Mouse (Mus musculus) midbrain, embryonic 15.5 days (tissue): ENCODE measurements at regions not wholly inside any gene's neighbourhood (a gene's known extent, or its start where the extent isn't known, plus 50 kb on each side); places are given as distances from the start of the nearest gene placed in this dataset.

Source experiments
- ATAC-seq: fragments of 200-750 bp; cut with Nextera tagmentation; replicated peaks from 2 replicates; pipeline ENCODE4 v1.8.0; 2017; ENCODE audit warnings: moderate TSS enrichment
- H3K27ac ChIP-seq: fragments of 300-500 bp; sonication (generic); 2 replicates; pipeline ENCODE4 v1.5.1; 2015; ENCODE audit warnings: mild to moderate bottlenecking, inconsistent platforms
- H3K27me3 ChIP-seq: fragments of 300-500 bp; sonication (generic); replicated peaks from 2 replicates; pipeline ENCODE4 v1.6.1; 2015; ENCODE audit warnings: inconsistent platforms
- H3K36me3 ChIP-seq: fragments of 300-500 bp; sonication (generic); replicated peaks from 2 replicates; pipeline ENCODE4 v1.6.1; 2015; ENCODE audit warnings: inconsistent platforms
- H3K4me1 ChIP-seq: fragments of 300-500 bp; sonication (generic); 2 replicates; pipeline ENCODE4 v1.6.1; 2015; ENCODE audit warnings: inconsistent platforms
- H3K4me2 ChIP-seq: fragments of 300-500 bp; sonication (generic); 2 replicates; pipeline ENCODE4 v1.6.1; 2015; ENCODE audit warnings: inconsistent platforms, mild to moderate bottlenecking, moderate library complexity
- H3K4me3 ChIP-seq: fragments of 300-500 bp; sonication (generic); 2 replicates; pipeline ENCODE4 v1.5.1; 2015; ENCODE audit warnings: mild to moderate bottlenecking, inconsistent platforms
- H3K9ac ChIP-seq: fragments of 300-500 bp; sonication (generic); 2 replicates; pipeline ENCODE4 v1.6.1; 2015; ENCODE audit warnings: mild to moderate bottlenecking, inconsistent platforms
- H3K9me3 ChIP-seq: fragments of 300-500 bp; sonication (generic); 2 replicates; pipeline ENCODE4 v1.6.1; 2016; ENCODE audit warnings: inconsistent platforms
- WGBS: fragments of 180-500 bp; shearing (Covaris S2); methylation state at CpG from one replicate; pipeline ENCODE4 v1.1.7; 2015; ENCODE audit warnings: mixed read lengths; 5-methylcytosine and 5-hydroxymethylcytosine counted together

GRCm38 (mm10) chr9:32815473-32815872 is 179.5 kb downstream of the Ets1 start:
- 90% methylated on average over 5 of the region's 5 CpGs for WGBS
- no peaks in the 10 kb centered on the region for H3K27me3 ChIP-seq
- no peaks in the 10 kb centered on the region for H3K4me1 ChIP-seq
- no peak overlapping the region for H3K27ac ChIP-seq
- ATAC-seq = no peak
- H3K4me2 ChIP-seq = no peak overlapping the region
- no peaks in the 10 kb centered on the region for H3K9me3 ChIP-seq
- no peak overlapping the region for H3K4me3 ChIP-seq
- H3K36me3 ChIP-seq = no peaks in the 10 kb centered on the region
- no peak overlapping the region for H3K9ac ChIP-seq

GRCm38 (mm10) chr9:32816649-32817425 is 180.8 kb downstream of the Ets1 start:
- no peak overlapping the region for H3K27ac ChIP-seq
- ATAC-seq = no peak
- no peaks in the 10 kb centered on the region for H3K27me3 ChIP-seq
- no peaks in the 10 kb centered on the region for H3K4me1 ChIP-seq
- H3K4me2 ChIP-seq = no peak overlapping the region
- 87% methylated on average over 9 of the region's 9 CpGs for WGBS
- no peaks in the 10 kb centered on the region for H3K36me3 ChIP-seq
- no peak overlapping the region for H3K9ac ChIP-seq
- no peak overlapping the region for H3K4me3 ChIP-seq
- no peaks in the 10 kb centered on the region for H3K9me3 ChIP-seq

- ATAC-seq = no peak
- Histone ChIP-seq H3K4me2 (no peak overlapping the region), H3K27me3 (no peaks in the 10 kb centered on the region), H3K27ac (no peak overlapping the region), H3K36me3 (no peaks in the 10 kb centered on the region), H3K9ac (no peak overlapping the region), H3K4me3 (no peak overlapping the region), H3K9me3 (no peaks in the 10 kb centered on the region), H3K4me1 (no peaks in the 10 kb centered on the region)
- WGBS = 78% methylated on average over 7 of the region's 7 CpGs
Observed at GRCm38 (mm10) chr9:32817442-32818358, 181.7 kb downstream of the Ets1 start.

GRCm38 (mm10) chr9:32823439-32824133 is 187.6 kb downstream of the Ets1 start:
- Histone ChIP-seq H3K9me3 (no peaks in the 10 kb centered on the region), H3K27ac (no peak overlapping the region), H3K9ac (no peak overlapping the region), H3K36me3 (no peaks in the 10 kb centered on the region), H3K27me3 (no peaks in the 10 kb centered on the region), H3K4me1 (no peaks in the 10 kb centered on the region), H3K4me2 (no peak overlapping the region), H3K4me3 (no peak overlapping the region)
- no peak for ATAC-seq
- WGBS = 53% methylated on average over 8 of the region's 8 CpGs

- no peaks in the 10 kb centered on the region for H3K36me3 ChIP-seq
- H3K27ac ChIP-seq = no peak overlapping the region
- WGBS = 66% methylated on average over 6 of the region's 6 CpGs
- no peak for ATAC-seq
- no peaks in the 10 kb centered on the region for H3K4me1 ChIP-seq
- H3K4me2 ChIP-seq = no peak overlapping the region
- no peaks in the 10 kb centered on the region for H3K9me3 ChIP-seq
- no peaks in the 10 kb centered on the region for H3K27me3 ChIP-seq
- no peak overlapping the region for H3K9ac ChIP-seq
- H3K4me3 ChIP-seq = no peak overlapping the region
Observed at GRCm38 (mm10) chr9:32824134-32824531, 188.1 kb downstream of the Ets1 start.

- H3K4me1 ChIP-seq = peaks cover 4% of the 10 kb centered on the region; the same call in 1 of the 2 replicates
- H3K4me3 ChIP-seq = no peak overlapping the region
- whole genome bisulfite sequencing = 70% methylated on average over 2 of the region's 2 CpGs
- H3K9me3 ChIP-seq = no peaks in the 10 kb centered on the region
- H3K9ac ChIP-seq = no peak overlapping the region
- H3K27ac ChIP-seq = no peak overlapping the region
- no peaks in the 10 kb centered on the region for H3K36me3 ChIP-seq
- H3K4me2 ChIP-seq = no peak overlapping the region
- no peaks in the 10 kb centered on the region for H3K27me3 ChIP-seq
- no peak for ATAC-seq
Observed at GRCm38 (mm10) chr9:32830268-32830891, 194.4 kb downstream of the Ets1 start.

- Histone ChIP-seq H3K9me3 (no peaks in the 10 kb centered on the region), H3K27me3 (no peaks in the 10 kb centered on the region), H3K36me3 (no peaks in the 10 kb centered on the region), H3K4me3 (no peak overlapping the region), H3K4me1 (peaks cover 4% of the 10 kb centered on the region; the same call in 1 of the 2 replicates), H3K27ac (no peak overlapping the region), H3K4me2 (no peak overlapping the region), H3K9ac (no peak overlapping the region)
- WGBS = 91% methylated on average over 8 of the region's 8 CpGs
- ATAC-seq = no peak
Observed at GRCm38 (mm10) chr9:32833373-32833772, 197.4 kb downstream of the Ets1 start.

GRCm38 (mm10) chr9:32834751-32835625 is 199.0 kb downstream of the Ets1 start:
- Histone ChIP-seq H3K36me3 (no peaks in the 10 kb centered on the region), H3K4me3 (no peak overlapping the region), H3K9ac (no peak overlapping the region), H3K4me1 (peaks cover 4% of the 10 kb centered on the region; the same call in 1 of the 2 replicates), H3K4me2 (no peak overlapping the region), H3K27me3 (no peaks in the 10 kb centered on the region), H3K9me3 (no peaks in the 10 kb centered on the region), H3K27ac (no peak overlapping the region)
- ATAC-seq = no peak
- WGBS = 55% methylated on average over 13 of the region's 13 CpGs

- Histone ChIP-seq H3K4me3 (no peak overlapping the region), H3K27me3 (no peaks in the 10 kb centered on the region), H3K27ac (no peak overlapping the region), H3K36me3 (no peaks in the 10 kb centered on the region), H3K9me3 (no peaks in the 10 kb centered on the region), H3K9ac (no peak overlapping the region), H3K4me1 (peaks cover 4% of the 10 kb centered on the region; the same call in 1 of the 2 replicates), H3K4me2 (no peak overlapping the region)
- ATAC-seq = no peak
- 32% methylated on average over 4 of the region's 4 CpGs for WGBS
Observed at GRCm38 (mm10) chr9:32835626-32835971, 199.6 kb downstream of the Ets1 start.

- no peak overlapping the region for H3K4me2 ChIP-seq
- H3K27me3 ChIP-seq = no peaks in the 10 kb centered on the region
- ATAC-seq = no peak
- 60% methylated on average over 5 of the region's 5 CpGs for WGBS
- peaks cover 4% of the 10 kb centered on the region; the same call in 1 of the 2 replicates for H3K4me1 ChIP-seq
- H3K9ac ChIP-seq = no peak overlapping the region
- H3K36me3 ChIP-seq = no peaks in the 10 kb centered on the region
- H3K4me3 ChIP-seq = no peak overlapping the region
- no peaks in the 10 kb centered on the region for H3K9me3 ChIP-seq
- no peak overlapping the region for H3K27ac ChIP-seq
Observed at GRCm38 (mm10) chr9:32836371-32836770, 200.3 kb downstream of the Ets1 start.

- Histone ChIP-seq H3K27me3 (no peaks in the 10 kb centered on the region), H3K36me3 (no peaks in the 10 kb centered on the region), H3K27ac (no peak overlapping the region), H3K9ac (no peak overlapping the region), H3K4me1 (no peaks in the 10 kb centered on the region), H3K4me3 (no peak overlapping the region), H3K9me3 (no peaks in the 10 kb centered on the region), H3K4me2 (no peak overlapping the region)
- 90% methylated on average over 2 of the region's 2 CpGs for WGBS
- ATAC-seq = no peak
Observed at GRCm38 (mm10) chr9:32847361-32847760, 211.3 kb downstream of the Ets1 start.
